Mouse (Mus musculus): ENCODE data around the gene Prm3.
"Not testable (repeated sequence)": the region's sequence is repeated elsewhere in the genome, so short reads cannot be mapped to it uniquely, and the experiment has no call there.

Prm3 gene

GRCm38 (mm10) chr16:10790702-10791101 lies at the start of gene Prm3:
TSS of gene Prm3 (minus strand) at chr16:10790914.
- DNase-seq (ENCODE audit: low spot score): no peak

- DNase-seq (ENCODE audit: low spot score): no peak
Observed at GRCm38 (mm10) chr16:10840018-10840417, 49.3 kb upstream of the Prm3 start.

- no peak for DNase-seq (ENCODE audit: low spot score)
Observed at GRCm38 (mm10) chr16:10838487-10839245, 48.0 kb upstream of the Prm3 start.

- DNase-seq (ENCODE audit: low spot score): no peak
Observed at GRCm38 (mm10) chr16:10837903-10838302, 47.2 kb upstream of the Prm3 start.

GRCm38 (mm10) chr16:10837250-10837649 lies 46.5 kb upstream of the Prm3 start:
- DNase-seq (ENCODE audit: low spot score): no peak

- no peak for DNase-seq (ENCODE audit: low spot score)
Observed at GRCm38 (mm10) chr16:10836388-10836787, 45.7 kb upstream of the Prm3 start.

GRCm38 (mm10) chr16:10834911-10835587 lies 44.3 kb upstream of the Prm3 start, which contains the start of gene Rmi2:
TSS of gene Rmi2 (plus strand) at chr16:10835059.
- peak; percentile 91 for DNase-seq (ENCODE audit: low spot score)

GRCm38 (mm10) chr16:10834542-10834910 lies 43.8 kb upstream of the Prm3 start:
- DNase-seq (ENCODE audit: low spot score): no peak

- DNase-seq (ENCODE audit: low spot score): no peak
Observed at GRCm38 (mm10) chr16:10828461-10828805, 37.7 kb upstream of the Prm3 start.

GRCm38 (mm10) chr16:10827766-10828460 lies 37.2 kb upstream of the Prm3 start:
- DNase-seq (ENCODE audit: low spot score): no peak

- DNase-seq (ENCODE audit: low spot score): no peak
Observed at GRCm38 (mm10) chr16:10827269-10827668, 36.6 kb upstream of the Prm3 start.

GRCm38 (mm10) chr16:10825840-10826239 lies 35.1 kb upstream of the Prm3 start:
- DNase-seq (ENCODE audit: low spot score): no peak

- no peak for DNase-seq (ENCODE audit: low spot score)
Observed at GRCm38 (mm10) chr16:10824536-10824935, 33.8 kb upstream of the Prm3 start.

- no peak for DNase-seq (ENCODE audit: low spot score)
Observed at GRCm38 (mm10) chr16:10821387-10821786, 30.7 kb upstream of the Prm3 start.

- DNase-seq (ENCODE audit: low spot score): no peak
Observed at GRCm38 (mm10) chr16:10819966-10820365, 29.3 kb upstream of the Prm3 start.

GRCm38 (mm10) chr16:10818579-10819135 lies 27.9 kb upstream of the Prm3 start:
- DNase-seq (ENCODE audit: low spot score): no peak

GRCm38 (mm10) chr16:10814864-10815263 lies 24.1 kb upstream of the Prm3 start:
- no peak for DNase-seq (ENCODE audit: low spot score)

- DNase-seq (ENCODE audit: low spot score): no peak
Observed at GRCm38 (mm10) chr16:10813726-10814125, 23.0 kb upstream of the Prm3 start.

GRCm38 (mm10) chr16:10812865-10813371 lies 22.2 kb upstream of the Prm3 start, which contains the start of gene Gm11172:
TSS of gene Gm11172 (plus strand) at chr16:10812915.
- no peak for DNase-seq (ENCODE audit: low spot score)

GRCm38 (mm10) chr16:10810376-10810775 lies 19.7 kb upstream of the Prm3 start:
- DNase-seq (ENCODE audit: low spot score): no peak

GRCm38 (mm10) chr16:10805789-10806527 lies 15.2 kb upstream of the Prm3 start, which contains the start of gene Prm1:
TSS of gene Prm1 (minus strand) at chr16:10805839.
- no peak for DNase-seq (ENCODE audit: low spot score)

GRCm38 (mm10) chr16:10802420-10802819 lies 11.7 kb upstream of the Prm3 start:
- not testable (repeated sequence) for DNase-seq (ENCODE audit: low spot score)

Data from testis, postnatal 14 days (tissue).